Mouse (Mus musculus): ENCODE results near the gene Cd4. TPM values are rescaled to one million over a fixed set of nuclear protein-coding genes. Genes with fewer than 3 reads are reported as not detected.
A peak's percentile ranks its signal among the peaks of the same experiment; 100 is the strongest.

The Cd4 gene
- polyA plus RNA-seq, 1 experiment from 2014 or later: 0.41 TPM

- H3K4me1 ChIP-seq: peaks cover 26% of the 10 kb centered on the region
- ATAC-seq (ENCODE audit: insufficient read depth, low FRiP score, low read depth): no peak
- peak overlapping the region; percentile 82 for H3K4me3 ChIP-seq (replicated peaks)
- H3K4me2 ChIP-seq: peak overlapping the region; percentile 92
- H3K27ac ChIP-seq: peak overlapping the region; percentile 95
- H3K36me3 ChIP-seq: no peaks in the 10 kb centered on the region
- H3K9ac ChIP-seq: no peak overlapping the region
- H3K9me3 ChIP-seq: no peaks in the 10 kb centered on the region
- H3K27me3 ChIP-seq (replicated peaks): peaks cover 17% of the 10 kb centered on the region
- 30% methylated on average over 26 of the region's 26 CpGs for WGBS
These were observed 30.0 kb downstream of the Cd4 start for GRCm38 (mm10) chr6:124857840-124858530.

GRCm38 (mm10) chr6:124856916-124857839, 30.8 kb downstream of the Cd4 start, which contains the start of gene P3h3:
Gene P3h3, minus strand, starts transcription at chr6:124857752.
- peak within 1 kb of the TSS; percentile 82 for H3K4me3 ChIP-seq (replicated peaks)
- H3K4me1 ChIP-seq: peaks cover 22% of the 10 kb centered on the region
- ATAC-seq (ENCODE audit: insufficient read depth, low FRiP score, low read depth): peak; percentile 85
- peak within 1 kb of the TSS; percentile 92 for H3K4me2 ChIP-seq
- H3K27ac ChIP-seq: peak within 1 kb of the TSS; percentile 95
- H3K27me3 ChIP-seq (replicated peaks): peaks cover 13% of the 10 kb centered on the region
- 0 out of 2 replicates have a peak, but pooled peaks cover 3% of the 10 kb centered on the region for H3K36me3 ChIP-seq
- H3K9ac ChIP-seq: peak within 1 kb of the TSS; percentile 80
- under 1% methylated on average over 82 of the region's 86 CpGs for WGBS
- no peaks in the 10 kb centered on the region for H3K9me3 ChIP-seq

- Histone ChIP-seq H3K9me3 (no peaks in the 10 kb centered on the region), H3K36me3 (peaks cover 6% of the 10 kb centered on the region; the same call in 1 of the 2 replicates), H3K27me3 (replicated peaks) (peaks cover 13% of the 10 kb centered on the region), H3K9ac (no peak overlapping the region), H3K4me2 (peak overlapping the region; percentile 92), H3K27ac (peak overlapping the region; percentile 95; the same call in 1 of the 2 replicates), H3K4me3 (replicated peaks) (peak overlapping the region; percentile 82), H3K4me1 (peaks cover 22% of the 10 kb centered on the region)
- 10% methylated on average over 14 of the region's 14 CpGs for WGBS
- peak; percentile 38; the same call in 1 of the 2 replicates for ATAC-seq (ENCODE audit: insufficient read depth, low FRiP score, low read depth)
These were observed 31.7 kb downstream of the Cd4 start for GRCm38 (mm10) chr6:124856321-124856720.

GRCm38 (mm10) chr6:124854647-124855046, 33.4 kb downstream of the Cd4 start:
- Histone ChIP-seq H3K4me1 (peaks cover 22% of the 10 kb centered on the region), H3K9me3 (no peaks in the 10 kb centered on the region), H3K27ac (no peak overlapping the region), H3K4me2 (no peak overlapping the region), H3K36me3 (peaks cover 6% of the 10 kb centered on the region; the same call in 1 of the 2 replicates), H3K4me3 (replicated peaks) (no peak overlapping the region), H3K9ac (no peak overlapping the region), H3K27me3 (replicated peaks) (peaks cover 12% of the 10 kb centered on the region)
- ATAC-seq (ENCODE audit: insufficient read depth, low FRiP score, low read depth): no peak
- 71% methylated on average over 12 of the region's 12 CpGs for WGBS

GRCm38 (mm10) chr6:124850535-124850934, 37.5 kb downstream of the Cd4 start:
- H3K27ac ChIP-seq: no peak overlapping the region
- peaks cover 8% of the 10 kb centered on the region; the same call in 1 of the 2 replicates for H3K4me1 ChIP-seq
- H3K9ac ChIP-seq: no peak overlapping the region
- peaks cover 6% of the 10 kb centered on the region; the same call in 1 of the 2 replicates for H3K36me3 ChIP-seq
- H3K27me3 ChIP-seq (replicated peaks): no peaks in the 10 kb centered on the region
- 60% methylated on average over 8 of the region's 8 CpGs for WGBS
- ATAC-seq (ENCODE audit: insufficient read depth, low FRiP score, low read depth): no peak
- no peak overlapping the region for H3K4me2 ChIP-seq
- H3K4me3 ChIP-seq (replicated peaks): no peak overlapping the region
- H3K9me3 ChIP-seq: no peaks in the 10 kb centered on the region

- Histone ChIP-seq H3K27ac (no peak overlapping the region), H3K9ac (no peak overlapping the region), H3K4me3 (replicated peaks) (no peak overlapping the region), H3K9me3 (no peaks in the 10 kb centered on the region), H3K36me3 (peaks cover 5% of the 10 kb centered on the region; the same call in 1 of the 2 replicates), H3K4me2 (no peak overlapping the region), H3K4me1 (0 out of 2 replicates have a peak, but pooled peaks cover 2% of the 10 kb centered on the region), H3K27me3 (replicated peaks) (no peaks in the 10 kb centered on the region)
- 8% methylated on average over 9 of the region's 9 CpGs for WGBS
- ATAC-seq (ENCODE audit: insufficient read depth, low FRiP score, low read depth): peak; percentile 48; the same call in 1 of the 2 replicates
These were observed 40.7 kb downstream of the Cd4 start for GRCm38 (mm10) chr6:124847305-124847704.

- 0 out of 2 replicates have a peak within 1 kb of the TSS, but pooled peaks have one; percentile 3 for H3K4me2 ChIP-seq
- no peak for ATAC-seq (ENCODE audit: insufficient read depth, low FRiP score, low read depth)
- H3K4me3 ChIP-seq (replicated peaks): no peak within 1 kb of the TSS
- peaks cover 7% of the 10 kb centered on the region; the same call in 1 of the 2 replicates for H3K36me3 ChIP-seq
- no peaks in the 10 kb centered on the region for H3K9me3 ChIP-seq
- H3K27ac ChIP-seq: no peak within 1 kb of the TSS; the same call in 1 of the 2 replicates
- peaks cover 18% of the 10 kb centered on the region for H3K4me1 ChIP-seq
- 24% methylated on average over 15 of the region's 15 CpGs for WGBS
- no peak within 1 kb of the TSS for H3K9ac ChIP-seq
- H3K27me3 ChIP-seq (replicated peaks): no peaks in the 10 kb centered on the region
These were observed 47.5 kb downstream of the Cd4 start, which contains the start of gene Gnb3 for GRCm38 (mm10) chr6:124840241-124841167. Gene Gnb3, minus strand, starts transcription at chr6:124840275.

GRCm38 (mm10) chr6:124839805-124840204, 48.2 kb downstream of the Cd4 start:
- WGBS: 16% methylated on average over 8 of the region's 8 CpGs
- no peak overlapping the region for H3K4me3 ChIP-seq (replicated peaks)
- H3K9ac ChIP-seq: no peak overlapping the region
- H3K27ac ChIP-seq: no peak overlapping the region
- 0 out of 2 replicates have a peak overlapping the region, but pooled peaks have one; percentile 3 for H3K4me2 ChIP-seq
- peaks cover 7% of the 10 kb centered on the region; the same call in 1 of the 2 replicates for H3K36me3 ChIP-seq
- peaks cover 18% of the 10 kb centered on the region for H3K4me1 ChIP-seq
- no peaks in the 10 kb centered on the region for H3K27me3 ChIP-seq (replicated peaks)
- peak; percentile 11; the same call in 1 of the 2 replicates for ATAC-seq (ENCODE audit: insufficient read depth, low FRiP score, low read depth)
- H3K9me3 ChIP-seq: no peaks in the 10 kb centered on the region

GRCm38 (mm10) chr6:124836411-124836810, 51.6 kb downstream of the Cd4 start:
- peaks cover 18% of the 10 kb centered on the region for H3K4me1 ChIP-seq
- H3K4me2 ChIP-seq: no peak overlapping the region
- no peak overlapping the region for H3K27ac ChIP-seq
- H3K9ac ChIP-seq: no peak overlapping the region
- WGBS: 74% methylated on average over 7 of the region's 7 CpGs
- H3K36me3 ChIP-seq: peaks cover 18% of the 10 kb centered on the region; the same call in 1 of the 2 replicates
- no peaks in the 10 kb centered on the region for H3K9me3 ChIP-seq
- no peak overlapping the region for H3K4me3 ChIP-seq (replicated peaks)
- no peaks in the 10 kb centered on the region for H3K27me3 ChIP-seq (replicated peaks)
- no peak for ATAC-seq (ENCODE audit: insufficient read depth, low FRiP score, low read depth)

GRCm38 (mm10) chr6:124835531-124835930, 52.5 kb downstream of the Cd4 start:
- H3K4me1 ChIP-seq: peaks cover 21% of the 10 kb centered on the region
- WGBS: 71% methylated on average over 10 of the region's 10 CpGs
- H3K9me3 ChIP-seq: no peaks in the 10 kb centered on the region
- no peaks in the 10 kb centered on the region for H3K27me3 ChIP-seq (replicated peaks)
- H3K4me3 ChIP-seq (replicated peaks): no peak overlapping the region
- no peak overlapping the region for H3K9ac ChIP-seq
- no peak overlapping the region for H3K27ac ChIP-seq
- 0 out of 2 replicates have a peak, but pooled peaks cover 15% of the 10 kb centered on the region for H3K36me3 ChIP-seq
- no peak overlapping the region for H3K4me2 ChIP-seq
- no peak for ATAC-seq (ENCODE audit: insufficient read depth, low FRiP score, low read depth)
